Mouse (Mus musculus) ES-Bruce4 (cell line): ENCODE results near the gene Sfxn1.

Experiments used
- CTCF ChIP-seq: IDR thresholded peaks from one replicate; pipeline ENCODE4 v1.8.1; 2011; ENCODE audit warnings: low read depth, low read length
- EP300 ChIP-seq: IDR thresholded peaks from 2 replicates; pipeline ENCODE4 v1.6.1; 2011; ENCODE audit warnings: low read depth, low read length; ENCODE audit not compliant: insufficient read depth
- POLR2A ChIP-seq: IDR thresholded peaks from one replicate; pipeline ENCODE4 v1.8.1; 2011; ENCODE audit warnings: low read length; ENCODE audit not compliant: insufficient read depth

DNA sequence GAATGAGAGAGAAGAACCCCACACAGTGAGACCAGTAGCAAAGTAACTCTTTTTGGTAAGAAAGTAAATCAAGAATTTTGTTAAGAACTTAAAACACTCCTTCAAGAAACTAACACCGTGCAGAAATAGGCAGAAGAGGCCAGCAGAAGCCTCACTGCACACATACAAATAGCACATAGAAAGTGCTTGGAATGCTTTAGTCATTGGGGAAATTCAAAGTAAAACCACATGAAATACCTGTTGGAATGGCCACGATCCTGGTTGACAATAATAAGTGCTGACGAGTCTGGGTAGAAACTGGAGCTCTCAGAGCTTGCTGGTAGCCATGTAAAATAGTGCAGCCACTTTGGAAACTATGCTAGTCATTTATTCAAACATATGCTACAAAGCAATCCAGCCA, 30.4 kb downstream of the Sfxn1 start:
- TF ChIP-seq CTCF (no peak), POLR2A (no peak), EP300 (no peak)
